Mouse (Mus musculus): ENCODE measurements around the gene Rom1. TPM values are rescaled to one million over a fixed set of nuclear protein-coding genes. Genes with fewer than 3 reads are reported as not detected.
A peak's percentile ranks its signal among the peaks of the same experiment; 100 is the strongest.

The Rom1 gene
- polyA plus RNA-seq, 1 experiment, result 6.0 TPM

DNA sequence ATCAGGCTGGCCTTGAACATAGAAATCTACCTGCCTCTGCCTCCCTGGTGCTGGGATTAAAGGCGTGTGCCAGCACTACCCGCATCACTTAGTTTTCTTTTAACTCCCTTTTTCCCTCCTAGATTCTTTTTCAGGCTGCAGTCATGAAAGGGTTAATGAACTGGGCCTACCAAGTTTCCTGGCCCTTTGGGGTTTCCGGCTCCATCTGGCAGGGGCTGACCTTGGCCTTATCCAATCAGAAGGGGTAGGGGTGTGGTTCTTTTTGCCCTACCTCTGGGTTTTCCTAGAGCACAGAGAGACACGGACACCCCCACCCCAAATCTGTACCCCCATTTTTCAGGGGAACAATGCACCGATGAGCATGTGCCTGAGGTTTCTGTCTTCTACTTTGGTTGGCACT, 15.6 kb upstream of the Rom1 start:
- H3K4me2 ChIP-seq (ENCODE audit: low read depth), result peak overlapping the region; percentile 80
- peaks cover 28% of the 10 kb centered on the region for H3K79me2 ChIP-seq (ENCODE audit: control insufficient read depth, insufficient read depth)
- no peak overlapping the region for H3ac ChIP-seq (ENCODE audit: control insufficient read depth, insufficient read length)
- H3K27me3 ChIP-seq (ENCODE audit: control insufficient read depth, insufficient read depth, insufficient read length), result no peaks in the 10 kb centered on the region
- TF ChIP-seq MYOD1 (IDR thresholded peaks at IDR 0.05; ENCODE audit: control insufficient read depth in 1 of 3, insufficient read length in 2 of 3, low read depth in 2 of 3) (no peak), E2F4 (IDR thresholded peaks at IDR 0.05; ENCODE audit: insufficient read depth) (no peak), REST (IDR thresholded peaks at IDR 0.05; ENCODE audit: insufficient read depth, insufficient read length) (no peak), TCF12 (IDR thresholded peaks at IDR 0.05; ENCODE audit: insufficient read depth, poor library complexity, severe bottlenecking) (no peak)
- H3K36me3 ChIP-seq (ENCODE audit: control insufficient read depth, insufficient read depth), result peaks cover 43% of the 10 kb centered on the region
- H3K4me3 ChIP-seq, result peak overlapping the region; percentile 94

DNA sequence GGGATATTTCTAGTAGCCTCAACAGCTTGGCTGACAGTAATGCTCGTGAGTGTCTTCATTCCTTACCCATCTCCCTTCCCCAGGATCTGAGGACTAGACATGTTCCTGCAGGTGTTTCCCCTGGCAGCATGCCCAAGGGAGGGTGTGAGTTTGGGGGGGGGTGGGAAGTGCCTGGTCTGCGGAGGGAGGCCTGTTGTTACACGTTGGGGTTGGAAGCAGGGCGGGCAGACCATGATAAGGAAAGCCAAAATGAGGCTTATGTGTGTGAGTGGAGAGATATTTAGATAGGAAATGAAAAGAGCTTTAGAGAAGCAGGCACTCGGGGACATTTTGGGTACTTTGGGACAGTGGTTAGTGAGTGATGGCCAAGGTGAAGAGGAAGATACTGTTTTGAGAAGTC, 14.9 kb upstream of the Rom1 start:
- Histone ChIP-seq H3ac (ENCODE audit: control insufficient read depth, insufficient read length) (no peak overlapping the region), H3K4me2 (ENCODE audit: low read depth) (peak overlapping the region; percentile 80), H3K36me3 (ENCODE audit: control insufficient read depth, insufficient read depth) (peaks cover 40% of the 10 kb centered on the region), H3K79me2 (ENCODE audit: control insufficient read depth, insufficient read depth) (peaks cover 28% of the 10 kb centered on the region), H3K27me3 (ENCODE audit: control insufficient read depth, insufficient read depth, insufficient read length) (no peaks in the 10 kb centered on the region), H3K4me3 (peak overlapping the region; percentile 94)
- no peak for TF ChIP-seq SRF (IDR thresholded peaks at IDR 0.05; ENCODE audit: control insufficient read depth, insufficient read length, low read depth)
- no peak for TF ChIP-seq USF1 (IDR thresholded peaks at IDR 0.05; ENCODE audit: low read depth)
- no peak for TF ChIP-seq MYOD1 (IDR thresholded peaks at IDR 0.05; ENCODE audit: control insufficient read depth in 1 of 3, insufficient read length in 2 of 3, low read depth in 2 of 3)
- no peak for TF ChIP-seq E2F4 (IDR thresholded peaks at IDR 0.05; ENCODE audit: insufficient read depth)
- TF ChIP-seq TCF3 (IDR thresholded peaks at IDR 0.05; ENCODE audit: insufficient read length, low read depth), result no peak
- no peak for TF ChIP-seq MAX (IDR thresholded peaks at IDR 0.05; ENCODE audit: low read depth)
- no peak for TF ChIP-seq MYOG (IDR thresholded peaks at IDR 0.05; ENCODE audit: control insufficient read depth in 1 of 3, insufficient read depth in 1 of 3, insufficient read length in 2 of 3, low read depth in 2 of 3)
- no peak for TF ChIP-seq CEBPB (IDR thresholded peaks at IDR 0.05; ENCODE audit: insufficient read depth, poor library complexity, severe bottlenecking)
- TF ChIP-seq REST (IDR thresholded peaks at IDR 0.05; ENCODE audit: insufficient read depth, insufficient read length), result no peak
- TF ChIP-seq TCF12 (IDR thresholded peaks at IDR 0.05; ENCODE audit: insufficient read depth, poor library complexity, severe bottlenecking), result no peak
- TF ChIP-seq POLR2AphosphoS2 (IDR thresholded peaks at IDR 0.05; ENCODE audit: insufficient read length, low read depth), result no peak
- no peak for TF ChIP-seq POLR2A (IDR thresholded peaks at IDR 0.05; ENCODE audit: insufficient read length, low read depth)

DNA sequence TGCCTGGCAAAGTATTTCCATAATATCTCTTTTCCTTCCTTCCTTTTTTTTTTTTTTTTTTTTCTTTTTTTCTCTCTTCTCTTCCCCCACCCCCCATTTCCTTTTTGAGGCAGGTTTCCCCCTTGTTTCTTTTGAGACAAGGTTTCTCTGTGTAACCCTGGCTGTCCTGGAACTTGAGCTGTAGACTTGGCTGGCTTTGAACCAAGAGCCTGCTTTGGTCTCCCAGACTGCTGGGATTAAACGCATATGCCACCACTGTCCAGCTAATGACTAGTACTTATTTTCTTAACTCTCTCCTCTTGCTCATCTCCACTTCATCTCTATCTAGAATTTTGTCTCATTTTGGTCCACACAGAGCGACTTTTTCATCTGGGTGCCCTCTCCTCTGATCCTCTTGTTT, 13.9 kb upstream of the Rom1 start:
- peaks cover 28% of the 10 kb centered on the region for H3K79me2 ChIP-seq (ENCODE audit: control insufficient read depth, insufficient read depth)
- H3K4me3 ChIP-seq, result peak overlapping the region; percentile 94
- H3K4me2 ChIP-seq (ENCODE audit: low read depth), result peak overlapping the region; percentile 80
- peak overlapping the region; percentile 97 for H3ac ChIP-seq (ENCODE audit: control insufficient read depth, insufficient read length)
- H3K36me3 ChIP-seq (ENCODE audit: control insufficient read depth, insufficient read depth), result peaks cover 30% of the 10 kb centered on the region
- H3K27me3 ChIP-seq (ENCODE audit: control insufficient read depth, insufficient read depth, insufficient read length), result no peaks in the 10 kb centered on the region
- TF ChIP-seq REST (IDR thresholded peaks at IDR 0.05; ENCODE audit: insufficient read depth, insufficient read length) (no peak), TCF12 (IDR thresholded peaks at IDR 0.05; ENCODE audit: insufficient read depth, poor library complexity, severe bottlenecking) (no peak), E2F4 (IDR thresholded peaks at IDR 0.05; ENCODE audit: insufficient read depth) (no peak), TCF3 (IDR thresholded peaks at IDR 0.05; ENCODE audit: insufficient read length, low read depth) (no peak), POLR2AphosphoS2 (IDR thresholded peaks at IDR 0.05; ENCODE audit: insufficient read length, low read depth) (no peak), POLR2A (IDR thresholded peaks at IDR 0.05; ENCODE audit: insufficient read length, low read depth) (no peak), MYOG (IDR thresholded peaks at IDR 0.05; ENCODE audit: control insufficient read depth in 1 of 3, insufficient read depth in 1 of 3, insufficient read length in 2 of 3, low read depth in 2 of 3) (no peak), MYOD1 (IDR thresholded peaks at IDR 0.05; ENCODE audit: control insufficient read depth in 1 of 3, insufficient read length in 2 of 3, low read depth in 2 of 3) (no peak), USF1 (IDR thresholded peaks at IDR 0.05; ENCODE audit: low read depth) (no peak), SRF (IDR thresholded peaks at IDR 0.05; ENCODE audit: control insufficient read depth, insufficient read length, low read depth) (no peak), CEBPB (IDR thresholded peaks at IDR 0.05; ENCODE audit: insufficient read depth, poor library complexity, severe bottlenecking) (no peak), MAX (IDR thresholded peaks at IDR 0.05; ENCODE audit: low read depth) (no peak)

DNA sequence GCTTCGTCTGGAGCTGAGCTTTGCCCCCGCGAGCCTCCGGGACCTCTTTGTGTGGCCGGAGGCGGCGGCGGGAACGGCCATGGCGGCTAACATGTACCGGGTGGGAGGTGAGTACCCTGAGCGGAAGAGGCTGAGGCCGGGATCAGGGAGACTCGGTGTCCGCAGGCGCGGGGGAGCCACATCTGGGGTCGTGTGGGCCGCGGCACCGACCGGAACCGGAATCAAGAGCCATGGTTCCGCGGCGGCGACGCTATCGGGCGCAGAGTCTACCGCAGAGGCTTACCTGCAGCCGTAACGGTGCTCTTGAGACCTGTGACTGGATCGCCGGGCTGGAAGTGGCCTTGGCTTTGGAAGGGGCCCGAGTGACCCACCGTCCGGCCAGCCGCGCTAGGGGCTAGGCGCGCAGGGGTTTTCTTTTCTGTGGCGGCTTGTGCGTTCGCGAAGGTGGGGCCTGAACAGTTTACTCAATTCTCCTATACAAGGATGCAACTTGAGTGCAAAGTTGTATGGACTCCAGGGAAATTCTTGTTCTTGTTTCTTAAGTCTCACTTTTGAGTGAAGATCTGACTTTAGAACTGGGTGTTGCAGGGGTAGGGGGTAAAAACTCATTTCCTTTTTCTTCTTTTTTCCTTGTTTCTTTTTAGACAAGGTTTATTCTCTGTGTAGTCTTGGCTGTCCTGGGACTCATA, 13.3 kb upstream of the Rom1 start:
- Histone ChIP-seq H3K27me3 (ENCODE audit: control insufficient read depth, insufficient read depth, insufficient read length) (no peaks in the 10 kb centered on the region), H3K36me3 (ENCODE audit: control insufficient read depth, insufficient read depth) (peaks cover 24% of the 10 kb centered on the region), H3K4me3 (peak overlapping the region; percentile 94), H3K79me2 (ENCODE audit: control insufficient read depth, insufficient read depth) (peaks cover 28% of the 10 kb centered on the region), H3ac (ENCODE audit: control insufficient read depth, insufficient read length) (peak overlapping the region; percentile 97), H3K4me2 (ENCODE audit: low read depth) (peak overlapping the region; percentile 80)
- TF ChIP-seq MYOG (IDR thresholded peaks at IDR 0.05; ENCODE audit: control insufficient read depth in 1 of 3, insufficient read depth in 1 of 3, insufficient read length in 2 of 3, low read depth in 2 of 3), result no peak
- peak; percentile 26 for TF ChIP-seq POLR2A (IDR thresholded peaks at IDR 0.05; ENCODE audit: insufficient read length, low read depth)

DNA sequence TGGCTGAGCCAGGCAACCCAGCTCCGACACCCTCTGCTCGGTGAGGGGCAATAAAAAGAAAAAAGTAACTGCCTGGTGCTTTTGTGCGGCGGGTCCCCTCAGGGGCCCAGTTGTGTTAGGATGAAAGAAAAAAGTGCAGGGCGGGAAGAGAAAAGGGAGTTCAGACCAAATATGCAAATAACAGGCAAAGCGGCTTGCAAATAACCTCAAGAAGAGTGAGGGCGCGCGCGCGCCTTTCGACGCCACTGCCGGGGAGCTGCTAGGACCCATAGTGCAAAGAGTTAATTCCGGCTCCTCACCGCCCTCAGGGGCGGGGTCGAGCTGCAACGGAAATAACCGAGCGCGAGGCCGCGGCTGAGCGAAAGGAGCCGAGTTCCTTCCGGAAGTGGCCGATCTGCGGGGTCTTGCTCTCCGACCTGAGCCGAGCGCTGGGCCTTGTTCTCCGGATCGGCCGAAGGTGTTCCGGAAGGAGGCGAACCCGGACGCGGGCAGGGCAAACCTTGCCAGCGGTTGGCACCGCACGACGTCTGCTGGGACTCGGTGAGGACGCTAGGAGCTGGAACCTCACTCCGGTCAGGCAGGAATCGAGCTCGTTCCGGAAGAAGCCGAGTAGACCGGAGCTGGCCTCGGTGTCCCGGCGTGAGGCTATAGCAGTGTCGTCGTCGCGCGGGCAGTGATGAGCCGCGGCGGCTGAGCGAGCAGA, 12.5 kb upstream of the Rom1 start, which contains the start of gene Mta2:
TSS of gene Mta2 (plus strand) at position 361 of the 703 bp plus-strand sequence.
- H3K79me2 ChIP-seq (ENCODE audit: control insufficient read depth, insufficient read depth), result peaks cover 28% of the 10 kb centered on the region
- H3K4me2 ChIP-seq (ENCODE audit: low read depth), result peak within 1 kb of the TSS; percentile 97
- no peaks in the 10 kb centered on the region for H3K27me3 ChIP-seq (ENCODE audit: control insufficient read depth, insufficient read depth, insufficient read length)
- peaks cover 17% of the 10 kb centered on the region for H3K36me3 ChIP-seq (ENCODE audit: control insufficient read depth, insufficient read depth)
- peak within 1 kb of the TSS; percentile 97 for H3ac ChIP-seq (ENCODE audit: control insufficient read depth, insufficient read length)
- TF ChIP-seq MYOG (IDR thresholded peaks at IDR 0.05; ENCODE audit: control insufficient read depth in 1 of 3, insufficient read depth in 1 of 3, insufficient read length in 2 of 3, low read depth in 2 of 3), result no peak
- no peak for TF ChIP-seq REST (IDR thresholded peaks at IDR 0.05; ENCODE audit: insufficient read depth, insufficient read length)
- TF ChIP-seq MAX (IDR thresholded peaks at IDR 0.05; ENCODE audit: low read depth), result no peak
- no peak for TF ChIP-seq TCF3 (IDR thresholded peaks at IDR 0.05; ENCODE audit: insufficient read length, low read depth)
- TF ChIP-seq TCF12 (IDR thresholded peaks at IDR 0.05; ENCODE audit: insufficient read depth, poor library complexity, severe bottlenecking), result no peak
- TF ChIP-seq CEBPB (IDR thresholded peaks at IDR 0.05; ENCODE audit: insufficient read depth, poor library complexity, severe bottlenecking), result no peak
- TF ChIP-seq E2F4 (IDR thresholded peaks at IDR 0.05; ENCODE audit: insufficient read depth), result peak; percentile 16
- peak; percentile 80 for TF ChIP-seq POLR2A (IDR thresholded peaks at IDR 0.05; ENCODE audit: insufficient read length, low read depth)
- TF ChIP-seq POLR2AphosphoS2 (IDR thresholded peaks at IDR 0.05; ENCODE audit: insufficient read length, low read depth), result peak; percentile 84
- TF ChIP-seq SRF (IDR thresholded peaks at IDR 0.05; ENCODE audit: control insufficient read depth, insufficient read length, low read depth), result peak; percentile 18
- TF ChIP-seq MYOD1 (IDR thresholded peaks at IDR 0.05; ENCODE audit: control insufficient read depth in 1 of 3, insufficient read length in 2 of 3, low read depth in 2 of 3), result no peak
- TF ChIP-seq USF1 (IDR thresholded peaks at IDR 0.05; ENCODE audit: low read depth), result no peak
- peak within 1 kb of the TSS; percentile 94 for H3K4me3 ChIP-seq

Data from myocyte (in vitro differentiated cells).